Mouse (Mus musculus): ENCODE measurements around the gene Tpcn2.

Gene Tpcn2

DNA sequence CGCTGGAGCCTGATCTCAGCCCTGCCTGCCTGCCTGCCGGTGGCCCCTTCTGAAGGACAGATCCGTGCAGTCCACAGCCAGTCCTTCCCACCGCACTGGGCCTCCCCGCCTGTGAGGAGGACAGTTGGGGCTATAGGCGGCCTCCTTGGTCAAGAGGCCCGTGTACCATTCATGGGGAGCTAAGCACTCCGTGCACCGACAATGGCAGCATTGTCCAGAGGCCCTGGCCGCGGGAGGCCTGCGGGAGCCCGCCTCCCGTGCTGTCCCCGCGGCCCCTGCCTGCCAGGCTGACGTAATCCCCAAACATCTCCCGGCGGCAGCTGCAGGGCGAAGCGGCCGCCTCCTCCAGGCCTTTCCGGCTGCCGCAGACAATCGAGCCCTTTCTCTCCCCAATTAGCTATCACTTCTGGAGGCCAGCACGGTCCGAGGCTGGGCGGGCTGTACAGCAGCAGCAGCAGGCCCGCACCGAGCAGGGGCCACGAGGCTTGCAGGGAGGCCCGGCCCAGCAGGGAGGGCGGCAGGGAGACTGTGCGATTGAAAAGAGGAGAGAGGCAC, 77.7 kb downstream of the Tpcn2 start:
- DNase-seq (ENCODE audit: low spot score in 2 of 2) = peak; percentile 75 to 79

DNA sequence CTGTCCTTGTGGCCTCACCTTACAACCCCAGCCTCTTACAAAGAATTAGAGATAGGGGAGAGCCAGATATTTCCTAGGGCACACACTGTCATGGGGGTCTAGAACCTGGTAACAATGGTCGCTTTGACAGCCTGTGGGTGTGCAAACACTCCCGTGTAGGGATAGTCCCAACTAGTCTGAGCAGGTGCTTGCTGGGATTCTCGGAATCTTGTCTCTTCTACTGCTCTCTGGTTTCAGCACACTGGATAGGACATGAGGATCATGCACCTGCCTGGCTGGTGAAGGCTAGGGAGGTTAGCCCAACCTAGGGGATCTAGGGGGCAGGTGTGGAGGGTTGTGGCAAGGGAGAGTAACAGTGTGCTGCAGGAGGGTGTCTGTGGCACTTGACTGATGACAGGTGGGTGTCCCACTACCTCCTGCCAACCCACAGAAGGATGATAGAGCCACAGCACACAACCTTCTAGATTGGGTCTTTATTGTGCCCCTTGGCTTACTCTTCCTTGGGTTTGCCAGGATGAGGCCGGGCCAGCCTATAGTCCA, 78.4 kb downstream of the Tpcn2 start:
- DNase-seq (ENCODE audit: low spot score in 2 of 2) = no peak

DNA sequence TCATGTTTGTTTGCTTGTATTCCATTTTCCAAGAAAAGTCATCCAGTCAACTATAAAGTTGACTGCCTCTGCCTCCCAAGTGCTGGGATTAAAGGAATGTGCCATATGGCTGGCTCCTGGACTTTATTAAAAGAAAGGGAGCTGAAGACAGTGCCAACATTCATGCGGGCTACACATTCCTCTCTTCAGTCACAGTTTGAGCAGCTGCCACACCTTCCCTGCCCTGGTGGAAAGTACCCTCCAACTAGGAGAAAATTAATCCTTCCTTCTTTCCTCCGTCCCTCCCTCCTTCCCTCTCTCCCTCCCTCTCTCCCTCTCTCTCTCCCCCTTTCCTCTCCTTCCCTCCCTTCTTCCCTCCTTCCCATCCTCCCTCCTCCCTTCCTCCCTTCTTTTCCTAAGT, 84.1 kb downstream of the Tpcn2 start:
- no peak for DNase-seq (ENCODE audit: low spot score in 2 of 2)

DNA sequence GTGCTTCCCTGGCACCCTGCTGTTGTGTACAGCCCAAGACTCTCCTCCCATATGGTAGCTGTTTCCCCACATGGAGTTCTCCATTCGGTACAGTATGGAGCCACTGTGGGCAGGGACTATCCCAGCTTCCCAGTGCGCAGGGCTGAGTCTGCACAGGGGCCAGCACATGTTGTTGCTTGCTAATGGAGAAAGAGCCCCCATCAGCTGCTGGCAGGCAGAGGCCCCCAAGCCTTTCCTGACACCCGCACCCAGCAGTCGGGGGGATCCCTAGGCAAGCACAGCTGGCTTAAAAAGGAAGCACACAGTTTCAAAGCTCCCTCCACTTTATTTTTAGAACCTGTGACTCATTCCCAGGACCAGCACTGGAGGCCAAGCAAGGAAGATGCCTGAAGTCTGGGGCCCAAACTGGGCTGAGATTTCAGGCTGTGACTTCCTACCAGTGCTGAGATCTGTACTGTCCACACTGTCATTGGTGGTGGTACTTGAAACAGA, 85.5 kb downstream of the Tpcn2 start:
- peak; percentile 68 to 82 for DNase-seq (ENCODE audit: low spot score in 2 of 2)

DNA sequence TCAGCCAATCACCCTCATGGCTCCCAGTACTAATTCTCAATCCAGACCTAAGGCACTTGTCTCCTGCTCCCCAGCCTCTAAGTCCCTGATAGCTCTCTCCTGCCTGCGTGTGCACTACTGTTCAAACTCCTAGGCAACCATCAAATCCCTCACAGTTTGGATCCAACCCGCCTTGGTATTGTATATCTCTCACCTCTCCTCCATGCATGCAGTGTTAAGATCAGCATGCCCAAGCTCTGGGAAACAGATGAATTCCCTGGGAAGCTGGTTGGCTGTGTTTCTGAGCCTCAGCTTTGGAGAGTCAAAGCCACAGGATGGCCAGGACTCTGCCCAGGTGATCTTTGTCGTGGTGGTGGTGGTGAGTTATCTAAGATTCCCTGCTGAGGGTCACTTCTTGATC, 86.1 kb downstream of the Tpcn2 start:
- no peak for DNase-seq (ENCODE audit: low spot score in 2 of 2)

DNA sequence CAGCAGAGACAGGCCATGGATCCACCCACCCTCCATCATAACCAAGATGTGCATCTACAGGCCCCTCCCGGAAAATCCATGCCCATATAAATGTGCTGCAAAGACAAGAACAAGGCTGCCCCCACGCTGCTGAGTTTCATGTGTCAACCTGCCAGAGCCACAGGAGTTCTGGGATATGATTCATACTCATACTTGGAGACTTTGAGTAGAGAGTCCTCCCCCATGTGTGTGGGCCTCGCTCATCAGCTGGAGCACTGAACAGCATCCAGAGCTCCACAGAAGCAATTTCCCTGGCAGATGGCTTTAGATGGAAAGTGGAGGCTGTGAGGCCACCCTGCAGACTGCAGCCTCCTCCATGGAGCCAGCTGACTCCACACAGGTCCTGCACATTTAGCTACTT, 86.8 kb downstream of the Tpcn2 start:
- peak; percentile 48 to 52 for DNase-seq (ENCODE audit: low spot score in 2 of 2)

DNA sequence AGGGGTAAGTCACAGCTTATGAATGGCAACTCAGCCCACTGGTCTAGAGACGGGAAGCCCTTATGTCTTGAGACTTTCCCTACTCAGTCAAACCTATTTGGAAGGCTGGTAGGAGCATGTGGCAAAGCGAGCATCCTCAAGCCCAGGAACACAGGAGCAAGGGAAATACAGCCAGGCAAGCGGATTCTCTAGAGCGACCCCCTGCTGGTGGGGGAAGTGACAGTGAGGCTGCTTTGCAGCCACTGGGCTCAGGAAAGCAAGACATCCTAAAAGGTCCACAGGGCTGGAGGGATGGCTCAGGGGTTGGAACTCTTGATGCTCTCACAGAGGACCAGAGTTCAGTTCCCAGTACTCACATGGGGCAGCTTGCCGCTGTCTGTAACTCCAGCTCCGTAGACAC, 87.5 kb downstream of the Tpcn2 start:
- DNase-seq (ENCODE audit: low spot score in 2 of 2) = no peak

DNA sequence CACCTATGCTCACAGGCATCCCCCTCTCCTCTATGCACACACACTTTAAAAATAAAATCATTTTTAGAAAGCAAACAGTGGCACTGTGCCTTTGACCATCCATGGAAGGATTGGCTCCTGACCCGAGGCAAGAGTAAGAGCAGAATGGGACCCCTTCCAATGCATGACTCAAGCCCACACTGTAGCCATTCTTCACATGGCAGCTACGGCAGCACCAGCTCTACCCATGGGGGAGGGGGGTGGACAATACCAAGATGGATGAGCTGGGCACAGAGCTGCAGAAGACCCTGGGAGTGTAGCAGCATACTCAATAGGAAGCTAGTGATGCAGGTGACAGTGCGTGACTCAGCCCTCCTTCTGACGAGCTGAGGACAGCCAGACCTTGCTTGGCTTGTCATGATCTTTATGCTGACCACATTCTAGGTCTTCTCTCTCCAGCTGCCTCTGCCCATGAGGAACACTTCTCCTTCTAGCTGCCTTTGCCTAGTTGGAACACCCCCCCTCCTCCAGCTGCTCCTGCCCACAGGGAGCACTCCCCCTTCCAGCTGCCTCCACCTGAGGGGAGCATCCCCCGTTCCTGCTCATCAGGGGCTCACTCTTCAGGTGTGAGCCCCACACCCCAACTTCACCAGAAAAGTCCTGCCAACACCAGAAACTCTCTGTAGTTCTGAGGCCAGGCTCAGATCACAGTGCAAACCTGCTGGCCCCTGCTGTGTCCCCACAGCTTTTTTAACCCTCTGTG, 88.5 kb downstream of the Tpcn2 start:
- no peak for DNase-seq (ENCODE audit: low spot score in 2 of 2)

DNA sequence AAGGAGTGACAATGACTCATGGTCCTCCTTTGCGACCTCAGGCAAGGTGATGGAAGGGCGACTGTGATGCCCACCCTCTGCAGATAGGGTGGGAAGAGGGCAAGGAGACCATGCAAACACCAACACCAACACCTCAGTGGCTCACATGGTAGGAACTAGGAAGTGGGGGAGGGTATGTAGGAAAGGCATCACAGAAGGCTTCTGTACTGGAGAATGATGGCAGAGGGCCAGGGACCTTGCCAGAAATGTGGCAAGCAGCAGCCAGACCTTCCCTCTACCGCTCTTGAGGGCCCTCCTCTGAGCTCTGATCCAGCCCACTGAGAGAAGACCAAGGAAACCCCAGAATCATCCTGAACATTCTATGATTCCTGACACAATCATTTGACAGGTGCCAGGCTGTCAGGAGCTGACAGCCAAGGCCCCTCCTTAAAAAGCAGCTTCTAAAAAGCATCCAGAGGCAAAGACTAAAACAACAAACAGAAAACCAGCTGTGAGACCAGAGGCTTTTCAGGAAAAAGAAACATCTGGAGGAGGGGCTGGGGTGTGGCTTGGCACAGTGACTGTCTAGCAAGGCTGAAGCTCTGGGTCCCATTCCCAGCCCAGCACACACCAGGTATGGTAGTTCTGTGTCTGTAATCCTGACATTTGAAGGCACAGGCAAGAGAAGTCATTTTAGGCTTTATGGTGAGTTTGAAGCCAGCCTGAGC, 89.2 kb downstream of the Tpcn2 start:
- DNase-seq (ENCODE audit: low spot score in 2 of 2) = peak; percentile 62 to 64

DNA sequence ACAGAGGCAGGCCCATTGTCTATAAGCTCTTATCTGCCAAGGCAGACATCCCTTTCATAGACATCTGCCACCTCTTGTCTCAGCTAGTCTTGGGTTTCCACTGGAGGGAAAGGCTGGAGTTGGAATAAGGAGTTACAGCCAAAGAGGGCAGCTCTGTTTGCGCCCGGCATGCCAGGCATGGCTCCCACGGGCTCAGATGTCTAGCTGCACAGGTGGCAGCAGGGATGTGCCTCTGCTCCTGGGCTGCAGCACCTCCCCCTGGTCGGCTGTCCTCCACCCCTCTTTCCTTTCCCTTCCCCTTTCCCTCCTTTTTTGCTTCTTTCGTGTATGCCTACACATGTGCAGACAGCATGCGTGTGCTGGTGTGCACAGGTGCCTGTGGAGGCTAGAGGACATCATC, 91.0 kb downstream of the Tpcn2 start:
- DNase-seq (ENCODE audit: low spot score in 2 of 2) = no peak

DNA sequence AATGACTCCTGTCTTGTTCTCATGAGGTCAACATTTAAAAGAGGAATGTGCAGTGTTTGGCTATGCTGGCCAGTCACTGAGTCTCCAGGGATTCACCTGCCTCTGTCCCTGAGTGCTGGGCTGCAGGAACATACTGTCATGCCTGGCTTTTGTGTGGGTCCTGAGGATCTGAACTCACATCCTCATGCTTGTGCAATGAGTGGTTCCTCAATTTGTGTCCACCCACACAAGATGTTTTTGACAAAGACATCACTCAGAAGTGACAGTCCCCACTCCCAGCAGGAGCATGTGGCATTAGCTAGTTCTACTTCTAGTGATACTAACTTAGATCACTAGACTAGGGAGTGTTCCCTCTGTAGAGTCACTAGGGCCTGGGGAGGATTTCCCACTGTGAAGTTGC, 93.3 kb downstream of the Tpcn2 start:
- no peak for DNase-seq (ENCODE audit: low spot score in 2 of 2)

DNA sequence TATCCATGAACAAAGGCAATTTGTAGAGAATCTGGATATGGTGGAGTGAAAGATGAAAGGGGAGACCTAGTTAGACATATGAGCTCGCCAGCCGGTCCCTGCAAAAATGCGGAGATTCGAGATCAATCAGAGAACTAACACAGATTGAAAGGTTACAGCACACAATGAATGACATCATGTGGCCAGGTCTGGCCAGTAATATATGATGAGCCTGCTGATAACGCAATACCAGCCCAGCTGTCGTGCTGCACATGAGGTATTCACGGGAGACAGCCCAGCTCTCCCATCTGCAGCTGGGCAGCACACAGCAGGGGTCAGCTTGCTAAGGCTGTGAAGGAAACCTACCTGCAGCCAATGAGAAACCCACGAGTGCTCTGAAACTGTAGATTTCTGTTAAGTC, 94.5 kb downstream of the Tpcn2 start:
- DNase-seq (ENCODE audit: low spot score in 2 of 2) = no peak

DNA sequence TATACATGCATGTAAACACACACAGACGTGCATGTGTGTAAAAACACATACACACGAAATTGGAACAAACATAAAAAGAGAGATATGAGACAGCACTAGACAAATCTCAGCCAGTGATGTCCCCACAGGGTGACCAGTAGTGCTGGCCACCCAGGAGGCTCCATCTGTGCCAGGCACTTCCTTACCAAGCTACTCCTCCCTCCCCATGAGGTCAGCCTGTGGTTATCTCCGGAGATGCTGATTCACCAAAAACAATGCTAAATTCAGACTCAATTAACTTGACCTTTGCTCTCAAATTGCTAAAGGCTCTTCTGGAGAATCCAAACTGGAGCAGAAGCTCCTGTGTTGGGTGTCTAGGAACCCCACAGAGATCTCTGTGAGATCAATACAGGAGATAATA, 96.0 kb downstream of the Tpcn2 start:
- DNase-seq (ENCODE audit: low spot score in 2 of 2) = peak; percentile 20 to 24

DNA sequence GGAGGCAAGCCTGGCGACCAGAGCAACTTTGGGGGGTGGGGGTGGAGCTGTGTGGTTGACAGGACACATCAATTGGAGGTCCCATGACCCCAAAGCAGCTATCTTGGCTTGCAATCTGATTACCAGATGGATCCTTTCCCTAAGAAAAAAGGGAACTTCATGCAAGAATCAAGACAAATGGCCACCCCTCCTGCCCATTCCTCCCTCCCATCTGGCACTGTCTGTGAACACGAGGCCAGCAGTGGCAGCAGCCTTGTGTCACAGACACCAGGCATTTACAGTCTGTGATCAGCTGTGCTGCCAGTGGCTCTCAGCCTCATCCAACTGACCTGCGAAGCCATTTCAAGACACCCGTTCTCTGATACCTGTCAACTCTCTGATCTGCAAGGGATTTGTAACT, 101.4 kb downstream of the Tpcn2 start:
- no peak for DNase-seq (ENCODE audit: low spot score in 2 of 2)

DNA sequence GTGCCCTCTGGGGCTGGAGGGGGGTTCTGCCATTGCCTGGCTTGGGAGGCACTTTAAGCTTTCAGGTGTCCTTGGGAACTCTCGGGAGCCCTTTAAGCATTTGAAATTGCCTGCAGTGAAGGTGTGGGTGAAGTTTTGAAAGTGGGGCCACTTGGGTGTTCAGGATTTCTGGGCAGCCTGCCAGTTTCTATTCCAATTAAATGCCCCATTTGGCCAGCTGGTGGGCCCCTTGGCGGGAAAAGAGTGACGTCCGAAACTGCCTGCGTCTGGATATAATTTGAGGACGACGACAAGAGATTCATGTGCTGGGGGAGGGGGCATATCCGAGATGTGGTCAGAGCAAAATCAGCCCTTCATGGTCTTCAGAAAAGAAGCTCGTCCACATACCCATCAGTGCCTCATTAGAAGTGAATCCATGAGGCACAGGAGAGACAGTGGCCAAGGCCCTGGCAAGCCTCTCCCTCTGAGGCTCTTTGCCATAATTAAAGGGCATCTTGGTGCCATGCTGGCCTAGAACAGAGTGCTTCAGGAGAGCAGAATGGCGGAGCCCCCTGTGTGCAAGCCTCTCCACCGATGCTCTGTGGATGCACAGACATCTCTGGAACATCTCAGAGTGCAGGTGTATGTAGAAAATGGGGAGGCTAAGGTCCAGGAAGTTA, 102.3 kb downstream of the Tpcn2 start:
- DNase-seq (ENCODE audit: low spot score in 2 of 2) = no peak

DNA sequence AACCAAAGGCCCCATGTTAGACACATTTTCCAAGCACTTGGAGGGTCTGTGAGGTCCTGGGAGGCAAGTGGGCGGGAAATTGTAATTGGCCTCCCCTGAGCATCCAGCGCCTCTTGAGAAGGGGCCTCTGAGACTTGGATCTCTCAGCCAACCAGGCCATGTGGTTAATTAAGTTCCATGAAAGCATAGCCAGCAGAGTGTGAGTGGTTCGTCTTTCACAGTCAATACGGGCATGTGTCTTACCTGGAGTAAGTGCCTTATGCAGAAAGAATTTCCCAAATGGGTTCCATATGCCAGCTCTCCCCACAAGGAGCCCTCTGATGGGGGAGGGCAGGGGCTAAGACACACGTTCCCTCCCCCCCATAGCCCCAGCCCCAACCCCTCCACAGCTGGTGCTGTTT, 104.1 kb downstream of the Tpcn2 start:
- DNase-seq (ENCODE audit: low spot score in 2 of 2) = no peak

DNA sequence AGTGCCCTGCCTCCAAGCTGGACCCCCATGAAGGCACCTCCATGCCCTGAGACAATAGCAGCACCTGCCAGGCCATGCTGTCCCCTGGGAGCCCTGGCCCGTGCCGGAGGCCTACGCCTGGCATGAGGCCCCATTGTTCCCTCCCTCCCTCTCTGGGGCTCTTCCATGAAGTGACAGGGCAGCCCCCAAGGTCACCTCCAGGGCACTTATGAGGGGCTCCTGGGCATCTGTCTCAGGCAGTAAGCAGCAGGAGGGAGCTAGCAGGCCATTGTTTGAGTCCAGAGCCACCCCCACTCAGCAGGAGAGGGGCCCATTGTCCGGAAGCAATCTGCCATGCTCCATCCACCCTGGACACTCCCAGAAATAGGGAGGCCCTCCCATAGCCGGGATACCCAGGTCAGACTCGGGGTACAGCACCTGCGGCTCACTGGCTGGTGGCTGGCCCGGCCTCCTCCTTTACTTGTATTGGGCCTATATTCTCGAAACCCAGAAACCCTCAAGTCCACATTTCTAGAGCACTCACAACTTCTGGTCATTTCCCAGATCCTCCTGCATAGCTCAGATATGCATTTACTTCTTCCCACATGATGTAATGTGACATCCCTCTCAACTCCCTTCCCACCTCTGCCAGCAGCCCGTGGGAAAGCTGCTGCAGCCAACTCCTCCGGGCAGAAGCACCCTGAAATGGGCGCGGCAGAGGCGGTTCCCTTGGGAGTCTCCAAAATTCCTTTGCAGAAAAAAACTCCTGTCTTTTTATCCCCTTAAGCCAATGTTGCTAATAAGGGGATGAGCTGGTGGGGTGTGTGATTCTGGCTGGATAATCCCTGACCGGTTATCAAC, 106.8 kb downstream of the Tpcn2 start:
- no peak for DNase-seq (ENCODE audit: low spot score in 2 of 2)

DNA sequence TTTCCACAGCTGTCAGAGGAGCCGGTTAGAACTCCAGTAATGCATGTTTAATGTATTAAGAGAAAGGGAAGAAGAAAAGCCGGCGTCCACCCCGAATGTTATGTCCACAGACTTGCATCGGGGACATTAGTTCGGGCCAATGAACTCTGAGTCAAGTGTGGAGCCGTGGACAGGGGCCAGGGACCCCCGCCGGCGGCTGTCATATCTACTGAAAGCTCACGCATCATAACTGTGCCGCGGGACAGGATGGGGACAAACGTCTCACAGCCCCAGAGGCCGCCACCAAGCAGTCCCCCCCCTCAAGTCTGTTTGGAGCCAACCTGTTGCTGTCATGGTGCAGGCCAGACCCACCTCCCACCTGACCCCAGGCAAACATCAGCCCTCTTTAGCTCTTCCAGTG, 110.2 kb downstream of the Tpcn2 start:
- DNase-seq (ENCODE audit: low spot score in 2 of 2) = no peak

DNA sequence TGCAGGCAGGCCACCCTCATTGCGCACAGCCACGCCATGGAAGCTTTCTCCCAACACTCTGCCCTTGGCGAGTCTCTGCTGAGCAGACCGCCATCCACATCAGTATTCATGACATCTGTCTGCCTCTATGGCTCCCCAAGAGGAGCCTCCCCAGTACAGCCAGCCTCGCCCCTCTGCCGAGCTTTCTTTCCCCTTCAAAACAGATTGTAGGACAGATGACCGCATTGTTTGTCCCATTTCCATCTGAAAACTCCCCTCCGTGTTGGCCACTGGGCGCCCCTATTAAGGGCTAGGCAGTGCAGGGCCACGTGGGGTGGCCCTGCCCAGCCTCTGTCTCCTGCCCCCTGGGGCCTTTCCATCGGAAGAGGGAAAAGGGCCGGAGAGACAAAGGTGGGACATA, 110.7 kb downstream of the Tpcn2 start:
- no peak for DNase-seq (ENCODE audit: low spot score in 2 of 2)

DNA sequence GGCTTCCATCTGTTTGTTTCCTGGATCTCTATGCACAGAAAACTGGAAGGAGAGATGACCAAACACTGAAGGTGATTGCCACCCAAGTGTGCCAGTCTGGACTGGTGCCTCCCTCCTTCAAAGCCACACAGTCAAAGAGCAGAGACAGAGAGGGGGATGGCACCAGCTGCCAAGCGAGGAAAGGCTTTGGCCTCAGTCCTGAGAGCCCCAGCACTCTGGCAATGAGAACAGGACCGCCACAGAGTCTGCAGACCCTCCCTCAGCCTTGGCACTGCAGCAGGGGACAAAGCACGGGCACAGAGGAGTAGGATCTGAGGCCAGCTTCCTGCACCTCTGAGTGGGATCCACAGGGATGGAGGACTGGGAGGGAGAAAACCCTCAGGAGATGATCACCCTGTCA, 114.1 kb downstream of the Tpcn2 start:
- DNase-seq (ENCODE audit: low spot score in 2 of 2) = no peak
